Mouse (Mus musculus): ENCODE results near the gene Scn3b.
A peak's percentile ranks its signal among the peaks of the same experiment; 100 is the strongest.

Scn3b gene

GRCm38 (mm10) chr9:40318771-40319170, 49.8 kb downstream of the Scn3b start:
- DNase-seq, result no peak

GRCm38 (mm10) chr9:40320405-40320804, 51.4 kb downstream of the Scn3b start:
- no peak for DNase-seq

GRCm38 (mm10) chr9:40320879-40321667, 52.1 kb downstream of the Scn3b start:
- peak; percentile 88 for DNase-seq

GRCm38 (mm10) chr9:40321668-40322003, 52.6 kb downstream of the Scn3b start:
- DNase-seq, result no peak

GRCm38 (mm10) chr9:40322372-40322771, 53.4 kb downstream of the Scn3b start:
- DNase-seq, result no peak

GRCm38 (mm10) chr9:40323171-40323570, 54.2 kb downstream of the Scn3b start:
- DNase-seq, result peak; percentile 33

GRCm38 (mm10) chr9:40323773-40324172, 54.8 kb downstream of the Scn3b start:
- DNase-seq, result no peak

- no peak for DNase-seq
These were observed 55.3 kb downstream of the Scn3b start for GRCm38 (mm10) chr9:40324232-40324792.

- no peak for DNase-seq
These were observed 55.8 kb downstream of the Scn3b start for GRCm38 (mm10) chr9:40324826-40325225.

GRCm38 (mm10) chr9:40326260-40326915, 57.4 kb downstream of the Scn3b start:
- DNase-seq, result no peak

GRCm38 (mm10) chr9:40330609-40331382, 61.8 kb downstream of the Scn3b start:
- peak; percentile 94 for DNase-seq

GRCm38 (mm10) chr9:40331411-40332286, 62.6 kb downstream of the Scn3b start:
- DNase-seq, result no peak

- no peak for DNase-seq
These were observed 63.3 kb downstream of the Scn3b start for GRCm38 (mm10) chr9:40332326-40332725.

- DNase-seq, result no peak
These were observed 64.0 kb downstream of the Scn3b start for GRCm38 (mm10) chr9:40332731-40333648.

GRCm38 (mm10) chr9:40333649-40334396, 64.8 kb downstream of the Scn3b start:
- DNase-seq, result peak; percentile 84

GRCm38 (mm10) chr9:40334617-40335016, 65.6 kb downstream of the Scn3b start:
- DNase-seq, result no peak

- peak; percentile 84 for DNase-seq
These were observed 67.7 kb downstream of the Scn3b start for GRCm38 (mm10) chr9:40336701-40337100.

- no peak for DNase-seq
These were observed 68.3 kb downstream of the Scn3b start for GRCm38 (mm10) chr9:40337131-40337820.

- DNase-seq, result no peak
These were observed 70.6 kb downstream of the Scn3b start for GRCm38 (mm10) chr9:40339578-40339977.

Measured in kidney, postnatal 10 days (tissue).